Mouse (Mus musculus): Measurements from ENCODE around the gene Phospho2.

GRCm38 (mm10) chr2:69829680-69830079 lies 40.3 kb downstream of the Phospho2 start:
- TF ChIP-seq CTCF (conservative IDR thresholded peaks at IDR 0.05 in 1 of 2, IDR thresholded peaks at IDR 0.05 in 1 of 2; ENCODE audit: low read depth in 2 of 2, low read length in 2 of 2) (no peak), E2F4 (IDR thresholded peaks at IDR 0.05; ENCODE audit: insufficient replicate concordance, low read depth, low read length) (no peak), RCOR1 (conservative IDR thresholded peaks at IDR 0.05; ENCODE audit: low read depth, low read length) (no peak)

Data from CH12.LX (cell line).